Mouse (Mus musculus): Measurements from ENCODE around the gene Rnf216. TPM values are rescaled to one million over a fixed set of nuclear protein-coding genes. Genes with fewer than 3 reads are reported as not detected.
A peak's percentile ranks its signal among the peaks of the same experiment; 100 is the strongest.

Rnf216 gene
- polyA plus RNA-seq, 1 experiment from 2014 or later, result 37.3 TPM

DNA sequence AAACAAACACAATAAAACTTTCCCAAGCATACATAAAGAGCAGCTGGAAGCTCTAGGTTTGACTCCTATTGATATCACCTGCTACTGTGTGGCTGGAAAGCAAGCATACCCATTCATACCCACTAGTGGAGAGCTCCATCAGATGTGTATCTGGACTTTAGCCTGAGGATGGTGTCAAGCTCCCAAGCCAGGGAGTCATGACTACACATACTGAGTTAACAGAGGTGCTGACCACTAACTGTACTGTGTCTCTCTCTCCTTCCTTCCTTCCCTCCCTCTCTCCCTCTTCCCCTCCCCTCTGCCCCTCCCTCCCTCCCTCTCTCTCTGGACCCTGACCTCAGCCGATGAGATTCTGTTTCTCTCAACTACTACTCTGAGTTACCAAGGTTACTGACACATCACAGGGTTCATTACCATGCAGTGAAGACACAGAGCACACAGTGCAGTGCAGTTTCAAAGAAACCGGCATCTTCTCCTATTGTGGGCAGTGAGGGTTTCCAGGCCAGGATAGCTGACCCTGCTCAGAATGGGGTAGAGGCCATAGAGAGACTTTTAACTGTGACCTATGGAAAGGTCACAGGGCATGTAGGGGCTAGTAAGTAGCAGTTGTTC lies 51.9 kb downstream of the Rnf216 start:
- Histone ChIP-seq H3K4me1 (peaks cover 19% of the 10 kb centered on the region), H3K9me3 (no peaks in the 10 kb centered on the region), H3K9ac (replicated peaks) (no peak overlapping the region), H3K27ac (replicated peaks) (peak overlapping the region; percentile 51; the same call in 1 of the 2 replicates), H3K27me3 (no peaks in the 10 kb centered on the region), H3K4me3 (no peak overlapping the region), H3K4me2 (replicated peaks) (no peak overlapping the region), H3K36me3 (peaks cover 23% of the 10 kb centered on the region)
- ATAC-seq (replicated peaks), result 0 out of 2 replicates have a peak, but pooled peaks have one; percentile 35
- WGBS, result 49% methylated on average over 2 of the region's 2 CpGs

DNA sequence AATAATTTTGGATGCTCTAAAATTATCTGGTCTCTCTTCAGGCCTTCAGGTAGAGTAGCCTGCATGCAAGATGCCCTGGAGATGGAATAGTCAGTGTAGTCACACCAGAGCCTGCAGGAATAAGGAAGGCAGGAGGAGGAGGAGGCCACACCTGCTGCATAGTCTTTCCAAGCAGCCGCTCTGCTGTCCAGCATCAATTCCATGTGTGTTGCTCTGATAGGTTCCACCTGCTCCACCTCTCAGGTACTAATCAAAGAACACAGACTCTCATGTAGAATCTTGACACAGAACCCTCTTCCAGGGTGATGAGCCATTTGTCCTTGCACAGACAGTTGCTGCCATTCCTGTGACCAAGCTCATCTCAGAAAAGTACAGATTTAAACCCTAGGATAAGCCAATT lies 52.8 kb downstream of the Rnf216 start:
- no peaks in the 10 kb centered on the region for H3K27me3 ChIP-seq
- no peak overlapping the region for H3K27ac ChIP-seq (replicated peaks)
- H3K4me2 ChIP-seq (replicated peaks), result no peak overlapping the region
- H3K9me3 ChIP-seq, result no peaks in the 10 kb centered on the region
- H3K4me1 ChIP-seq, result peaks cover 19% of the 10 kb centered on the region
- no peak overlapping the region for H3K4me3 ChIP-seq
- no peak for ATAC-seq (replicated peaks)
- WGBS, result 100% methylated on average over 1 of the region's 1 CpGs
- H3K9ac ChIP-seq (replicated peaks), result no peak overlapping the region
- peaks cover 18% of the 10 kb centered on the region for H3K36me3 ChIP-seq

DNA sequence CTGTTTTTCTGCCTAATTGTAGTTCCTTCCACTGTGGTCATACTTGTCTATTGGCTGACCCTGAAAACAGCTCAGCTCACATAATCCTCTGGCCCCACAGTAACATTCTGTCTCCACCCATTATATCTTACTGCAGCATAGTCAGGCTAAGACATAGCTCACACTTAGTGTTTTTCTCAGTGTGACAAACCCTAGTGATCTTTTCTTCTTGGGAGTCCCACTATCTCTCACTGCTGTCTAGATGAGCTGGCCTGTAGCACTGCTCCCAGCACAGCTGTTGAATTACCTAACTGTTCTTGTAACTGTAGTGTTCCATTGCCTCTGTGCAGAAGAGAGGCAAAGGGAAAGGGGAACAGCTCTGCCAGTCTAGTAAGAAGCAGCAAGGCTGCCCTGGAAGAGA lies 53.6 kb downstream of the Rnf216 start:
- H3K27me3 ChIP-seq, result no peaks in the 10 kb centered on the region
- peaks cover 19% of the 10 kb centered on the region for H3K4me1 ChIP-seq
- ATAC-seq (replicated peaks), result no peak
- H3K4me2 ChIP-seq (replicated peaks), result no peak overlapping the region
- no peaks in the 10 kb centered on the region for H3K9me3 ChIP-seq
- peaks cover 11% of the 10 kb centered on the region; the same call in 1 of the 2 replicates for H3K36me3 ChIP-seq
- H3K9ac ChIP-seq (replicated peaks), result no peak overlapping the region
- no peak overlapping the region for H3K4me3 ChIP-seq
- H3K27ac ChIP-seq (replicated peaks), result peak overlapping the region; percentile 49; the same call in 1 of the 2 replicates

DNA sequence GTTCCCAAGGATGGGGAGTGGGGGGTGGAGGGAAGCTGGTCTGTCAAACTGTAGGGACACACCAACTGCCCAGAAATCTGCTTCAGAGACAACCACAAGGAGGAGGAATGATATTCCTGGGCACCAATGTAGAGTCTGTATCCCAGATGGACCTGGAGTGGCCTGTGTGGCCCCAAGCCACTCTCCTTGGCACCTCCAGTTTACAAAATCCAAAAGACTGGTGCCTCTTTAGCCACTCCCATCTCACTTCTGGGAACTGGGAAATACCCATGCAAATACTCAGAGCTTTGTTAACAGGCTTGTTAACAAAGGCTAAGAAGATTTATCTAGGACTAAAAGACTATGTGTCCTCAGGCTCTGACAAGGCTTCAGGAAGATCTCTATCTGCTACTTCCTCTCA lies 54.1 kb downstream of the Rnf216 start:
- H3K4me3 ChIP-seq, result no peak overlapping the region
- H3K4me2 ChIP-seq (replicated peaks), result no peak overlapping the region
- no peak overlapping the region for H3K9ac ChIP-seq (replicated peaks)
- peaks cover 23% of the 10 kb centered on the region for H3K4me1 ChIP-seq
- no peaks in the 10 kb centered on the region for H3K9me3 ChIP-seq
- H3K36me3 ChIP-seq, result peaks cover 6% of the 10 kb centered on the region; the same call in 1 of the 2 replicates
- H3K27ac ChIP-seq (replicated peaks), result peak overlapping the region; percentile 49; the same call in 1 of the 2 replicates
- no peak for ATAC-seq (replicated peaks)
- no peaks in the 10 kb centered on the region for H3K27me3 ChIP-seq

DNA sequence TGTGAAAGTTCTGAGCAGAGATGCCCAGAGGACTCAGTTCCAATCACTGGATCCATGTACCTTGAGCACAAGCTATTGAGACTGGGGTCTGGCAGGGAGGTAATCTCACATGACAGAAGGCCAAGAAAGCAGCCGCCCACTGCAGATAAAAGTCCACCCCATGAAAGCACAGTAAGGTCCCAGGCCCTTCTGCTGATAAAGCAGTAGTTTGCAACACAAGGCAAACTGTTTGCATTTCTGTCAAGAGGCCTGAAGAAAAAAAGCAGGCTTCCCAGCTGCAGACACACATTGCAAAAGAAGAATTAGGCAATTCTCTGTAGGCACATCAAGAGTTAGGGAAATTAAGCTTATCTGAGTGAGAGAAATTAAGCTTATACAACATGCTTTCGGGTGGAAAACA lies 54.6 kb downstream of the Rnf216 start:
- 44% methylated on average over 2 of the region's 2 CpGs for WGBS
- Histone ChIP-seq H3K9me3 (no peaks in the 10 kb centered on the region), H3K9ac (replicated peaks) (0 out of 2 replicates have a peak overlapping the region, but pooled peaks have one; percentile 7), H3K4me1 (peaks cover 24% of the 10 kb centered on the region), H3K4me3 (no peak overlapping the region), H3K4me2 (replicated peaks) (no peak overlapping the region), H3K27ac (replicated peaks) (peak overlapping the region; percentile 49), H3K27me3 (no peaks in the 10 kb centered on the region), H3K36me3 (peaks cover 2% of the 10 kb centered on the region; the same call in 1 of the 2 replicates)
- no peak for ATAC-seq (replicated peaks)

DNA sequence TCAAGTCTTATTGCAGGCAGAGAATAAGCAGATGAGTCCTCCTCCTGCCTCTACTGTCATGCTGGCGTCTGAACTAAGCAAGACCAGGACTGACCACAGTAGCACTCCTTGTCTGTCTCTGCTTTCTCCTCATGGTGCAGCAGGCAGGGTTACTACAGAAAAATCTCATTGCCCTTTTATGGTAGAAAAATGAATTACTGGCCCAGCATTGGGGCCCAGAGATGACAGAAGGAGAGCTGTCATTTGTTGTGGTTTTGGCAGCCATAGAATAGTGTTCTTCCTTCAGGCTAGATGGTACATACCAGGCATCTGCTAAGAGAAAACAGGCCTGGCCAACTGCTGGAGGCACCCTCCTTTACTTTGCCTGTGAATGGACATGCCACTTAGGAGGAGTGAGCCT lies 55.0 kb downstream of the Rnf216 start:
- H3K9me3 ChIP-seq, result no peaks in the 10 kb centered on the region
- WGBS, result 94% methylated on average over 1 of the region's 1 CpGs
- H3K27ac ChIP-seq (replicated peaks), result peak overlapping the region; percentile 49
- no peak overlapping the region for H3K4me2 ChIP-seq (replicated peaks)
- peaks cover 24% of the 10 kb centered on the region for H3K4me1 ChIP-seq
- no peaks in the 10 kb centered on the region for H3K27me3 ChIP-seq
- no peaks in the 10 kb centered on the region; the same call in 1 of the 2 replicates for H3K36me3 ChIP-seq
- H3K4me3 ChIP-seq, result no peak overlapping the region
- 0 out of 2 replicates have a peak overlapping the region, but pooled peaks have one; percentile 7 for H3K9ac ChIP-seq (replicated peaks)
- ATAC-seq (replicated peaks), result no peak

DNA sequence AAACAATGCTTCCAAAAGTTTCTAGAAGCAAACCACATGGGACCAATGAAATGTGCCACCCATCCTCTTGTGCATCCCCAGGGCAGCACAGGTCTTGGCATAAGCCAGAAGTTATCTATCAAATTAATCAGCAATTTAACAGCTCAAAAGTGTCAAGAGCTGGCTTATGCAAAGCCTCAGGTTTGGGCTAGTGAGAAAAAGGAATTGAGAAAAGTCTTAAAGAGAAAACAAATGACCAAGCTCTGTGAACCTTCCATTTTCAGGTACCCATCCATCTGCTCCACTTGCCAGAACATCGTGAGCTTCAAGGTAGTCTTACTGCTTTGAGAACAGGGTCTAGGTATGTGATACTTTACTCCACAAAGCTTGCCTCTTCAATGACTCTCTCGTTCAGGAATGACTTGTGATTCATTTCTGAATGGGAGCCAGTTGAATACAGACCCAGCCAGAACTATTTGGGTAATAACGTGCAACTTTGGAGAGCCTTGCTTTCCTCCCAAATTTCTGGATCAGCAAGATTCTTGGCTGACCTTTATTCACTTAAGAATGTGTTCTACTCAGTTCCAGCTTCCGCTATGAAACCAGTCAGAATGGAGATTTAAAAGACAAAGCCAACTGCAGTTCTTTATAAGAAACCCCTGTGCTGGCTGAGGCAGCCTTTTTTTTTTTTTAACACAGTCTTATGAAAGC lies 56.5 kb downstream of the Rnf216 start:
- no peak overlapping the region for H3K9ac ChIP-seq (replicated peaks)

DNA sequence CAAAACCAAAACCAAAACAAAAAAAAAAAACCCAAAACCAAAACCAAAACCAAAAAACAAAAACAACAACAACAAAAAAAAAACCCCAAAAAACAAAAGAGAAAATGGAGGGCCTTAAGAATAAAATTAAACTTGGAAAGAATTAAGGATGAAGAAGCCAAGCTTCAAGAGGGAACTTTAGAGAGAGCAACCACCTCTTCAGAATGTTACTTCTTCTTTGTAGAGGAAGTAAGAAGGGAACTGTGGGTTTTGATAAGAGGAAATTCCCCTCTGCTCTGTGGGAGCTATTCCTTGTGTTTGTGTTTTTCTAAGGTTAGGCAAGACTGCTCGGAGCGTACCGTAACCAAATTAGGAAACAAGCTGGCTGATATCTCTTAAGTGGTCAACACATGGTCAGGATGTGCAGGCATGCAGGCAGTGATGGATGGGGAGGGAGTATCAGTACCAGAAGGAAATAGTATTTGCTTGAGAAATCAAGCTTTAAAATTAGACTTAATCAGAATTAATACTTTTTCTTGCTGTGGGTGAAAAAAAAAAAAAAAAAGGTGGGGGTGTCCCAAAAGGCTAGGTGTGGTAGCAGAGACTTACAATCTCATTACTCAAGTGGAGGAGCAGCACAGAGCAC lies 57.2 kb downstream of the Rnf216 start:
- H3K36me3 ChIP-seq, result no peaks in the 10 kb centered on the region; the same call in 1 of the 2 replicates
- no peak for ATAC-seq (replicated peaks)
- H3K27me3 ChIP-seq, result no peaks in the 10 kb centered on the region
- no peaks in the 10 kb centered on the region for H3K9me3 ChIP-seq
- no peak overlapping the region for H3K9ac ChIP-seq (replicated peaks)
- no peak overlapping the region for H3K4me2 ChIP-seq (replicated peaks)
- WGBS, result 89% methylated on average over 3 of the region's 3 CpGs
- no peak overlapping the region for H3K4me3 ChIP-seq
- H3K27ac ChIP-seq (replicated peaks), result no peak overlapping the region
- H3K4me1 ChIP-seq, result peaks cover 24% of the 10 kb centered on the region

More for the DNA sequence above, 56.5 kb downstream of the Rnf216 start:
- H3K27ac ChIP-seq (replicated peaks), result no peak overlapping the region
- no peaks in the 10 kb centered on the region for H3K27me3 ChIP-seq
- no peak for ATAC-seq (replicated peaks)
- H3K4me2 ChIP-seq (replicated peaks), result no peak overlapping the region
- H3K36me3 ChIP-seq, result no peaks in the 10 kb centered on the region; the same call in 1 of the 2 replicates
- 79% methylated on average over 4 of the region's 4 CpGs for WGBS
- no peaks in the 10 kb centered on the region for H3K9me3 ChIP-seq
- H3K4me3 ChIP-seq, result no peak overlapping the region
- H3K4me1 ChIP-seq, result peaks cover 24% of the 10 kb centered on the region

DNA sequence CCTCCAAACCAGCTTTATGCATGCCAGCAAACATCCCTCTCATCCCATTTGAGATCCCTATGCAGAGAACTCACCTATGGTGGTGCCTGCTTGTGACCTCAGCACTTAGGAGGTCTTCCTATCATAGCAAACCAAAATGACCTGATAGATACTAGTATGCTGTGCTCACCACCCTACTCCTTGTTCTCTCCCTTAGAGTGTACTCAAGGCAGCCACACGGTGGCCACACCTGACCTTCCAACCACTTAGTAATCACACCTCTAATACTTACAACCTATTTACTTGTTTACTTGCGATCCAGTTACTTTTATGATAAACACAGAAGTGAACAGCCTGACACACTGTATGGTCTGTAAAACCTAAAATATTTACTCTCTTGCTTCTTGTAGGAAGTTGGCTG lies 58.1 kb downstream of the Rnf216 start:
- Histone ChIP-seq H3K4me2 (replicated peaks) (no peak overlapping the region), H3K9me3 (no peaks in the 10 kb centered on the region), H3K27ac (replicated peaks) (no peak overlapping the region), H3K27me3 (no peaks in the 10 kb centered on the region), H3K36me3 (no peaks in the 10 kb centered on the region; the same call in 1 of the 2 replicates), H3K4me3 (no peak overlapping the region), H3K4me1 (peaks cover 33% of the 10 kb centered on the region), H3K9ac (replicated peaks) (no peak overlapping the region)
- ATAC-seq (replicated peaks), result no peak
- 90% methylated on average over 2 of the region's 2 CpGs for WGBS

DNA sequence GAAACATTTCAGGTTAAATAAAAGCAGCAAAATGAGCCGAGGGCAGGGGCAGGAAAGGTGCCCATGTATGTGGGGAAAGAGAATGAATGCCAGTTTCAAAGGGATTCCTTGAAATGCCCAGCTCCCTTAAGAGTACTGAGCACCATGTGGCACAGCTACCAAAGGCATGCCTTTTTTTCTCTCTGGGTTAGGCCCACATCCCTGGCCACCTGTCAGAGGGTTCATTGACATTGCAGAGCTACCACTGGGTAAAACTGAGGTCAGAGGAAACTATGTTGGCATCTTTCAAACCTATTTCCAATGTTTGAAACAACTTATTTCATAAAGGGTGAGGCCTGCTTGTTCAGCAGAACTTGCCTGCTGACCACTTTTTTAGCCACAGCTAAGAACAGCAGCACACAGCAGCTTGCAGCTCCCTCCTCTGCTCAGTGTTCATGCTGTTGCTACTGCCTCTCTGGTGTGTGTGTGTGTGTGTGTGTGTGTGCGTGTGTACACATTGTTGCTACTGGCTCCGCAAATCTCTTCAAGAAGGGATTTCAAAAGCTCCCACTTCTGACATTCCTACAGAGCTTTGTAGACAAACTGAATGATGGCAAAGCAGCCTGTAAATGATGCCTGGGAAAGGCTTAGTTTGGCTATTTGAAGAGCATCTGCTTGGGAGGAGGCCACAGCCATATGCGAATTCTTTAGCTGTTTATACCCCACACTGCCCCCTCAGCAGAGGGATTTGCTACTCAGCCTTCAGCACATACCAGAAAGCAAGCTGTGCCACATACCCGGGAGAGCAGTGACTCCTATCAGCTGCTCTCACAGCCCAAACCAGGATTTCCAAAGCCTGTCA lies 59.4 kb downstream of the Rnf216 start:
- 51% methylated on average over 5 of the region's 5 CpGs for WGBS
- H3K4me1 ChIP-seq, result peaks cover 37% of the 10 kb centered on the region
- H3K27me3 ChIP-seq, result no peaks in the 10 kb centered on the region
- H3K27ac ChIP-seq (replicated peaks), result peak overlapping the region; percentile 61
- no peaks in the 10 kb centered on the region for H3K9me3 ChIP-seq
- no peak for ATAC-seq (replicated peaks)
- H3K4me3 ChIP-seq, result no peak overlapping the region
- H3K4me2 ChIP-seq (replicated peaks), result no peak overlapping the region
- no peak overlapping the region for H3K9ac ChIP-seq (replicated peaks)
- no peaks in the 10 kb centered on the region for H3K36me3 ChIP-seq

DNA sequence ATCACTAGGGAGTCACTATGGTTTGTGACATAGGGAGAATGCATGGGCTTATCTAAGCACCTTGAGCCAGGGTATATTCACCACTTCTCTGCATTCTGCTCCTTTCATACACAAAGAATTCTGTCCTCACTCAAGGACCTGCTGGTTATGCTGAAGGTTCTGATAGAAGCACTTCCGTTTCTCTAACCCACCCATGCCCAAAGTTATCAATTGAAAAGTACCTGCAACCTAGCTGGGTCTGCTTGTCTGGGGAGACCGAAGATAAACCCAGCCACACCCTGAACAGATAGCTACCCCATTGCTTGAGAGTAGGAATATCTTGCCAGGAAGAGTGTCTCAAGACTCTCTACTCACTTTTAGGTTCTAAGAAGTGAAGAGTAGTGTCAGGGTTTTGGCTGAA lies 60.1 kb downstream of the Rnf216 start:
- Histone ChIP-seq H3K27ac (replicated peaks) (no peak overlapping the region), H3K4me1 (peaks cover 37% of the 10 kb centered on the region), H3K4me2 (replicated peaks) (no peak overlapping the region), H3K9ac (replicated peaks) (no peak overlapping the region), H3K27me3 (no peaks in the 10 kb centered on the region), H3K36me3 (no peaks in the 10 kb centered on the region), H3K9me3 (no peaks in the 10 kb centered on the region), H3K4me3 (no peak overlapping the region)
- 97% methylated on average over 2 of the region's 2 CpGs for WGBS
- no peak for ATAC-seq (replicated peaks)

Data from forebrain, embryonic 15.5 days (tissue).